Mouse (Mus musculus) lung, adult 18-20 months (tissue): Measurements from ENCODE around the gene Stra6.

ENCODE experiments used
- DNase-seq, 2 experiments: peaks; one replicate each; pipeline ENCODE4 v3.0.0; 2022; ENCODE audit warnings: mixed read lengths in 2 of 2

The Stra6 gene

DNA sequence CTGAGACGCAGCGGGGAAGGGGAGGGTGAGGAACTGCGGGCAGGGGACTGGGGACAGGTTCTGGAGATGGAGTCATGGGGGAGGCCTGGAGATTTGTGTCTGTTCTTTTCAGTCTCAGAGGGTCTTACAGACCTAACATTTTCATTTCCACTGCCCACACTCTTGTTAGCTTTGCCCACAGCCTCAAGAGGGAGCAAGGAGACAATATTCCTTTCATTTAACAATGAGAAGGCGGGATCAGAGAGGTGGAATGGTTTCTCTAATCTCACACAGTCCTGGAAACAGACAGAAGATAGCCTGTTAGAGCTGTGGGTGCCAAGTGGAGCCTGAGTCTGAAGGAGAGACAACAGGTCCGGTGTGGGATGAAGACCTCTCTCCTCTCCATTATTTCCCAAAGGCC lies 11.7 kb upstream of the Stra6 start:
- DNase-seq = no peak

DNA sequence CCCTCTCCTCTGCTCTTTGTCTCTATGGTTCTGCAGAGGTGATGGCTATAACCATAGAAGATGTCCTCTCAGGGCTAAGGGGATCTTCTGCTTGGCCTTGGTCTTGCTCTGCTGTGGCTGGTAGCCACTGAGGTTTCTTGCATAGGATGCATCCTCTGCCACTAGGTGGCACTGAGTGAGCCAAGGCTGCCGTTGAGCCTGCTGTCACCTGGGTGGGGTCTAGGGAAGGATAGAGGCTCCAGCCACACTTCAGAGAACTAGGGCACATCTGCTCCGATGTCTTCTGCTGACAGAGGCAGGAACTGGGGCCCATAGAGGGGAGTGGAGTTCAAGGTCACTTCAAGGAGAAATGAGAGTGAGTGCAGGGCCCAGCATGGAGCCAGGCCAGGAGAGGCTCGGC lies 10.5 kb upstream of the Stra6 start:
- peak; percentile 22 to 33 for DNase-seq

DNA sequence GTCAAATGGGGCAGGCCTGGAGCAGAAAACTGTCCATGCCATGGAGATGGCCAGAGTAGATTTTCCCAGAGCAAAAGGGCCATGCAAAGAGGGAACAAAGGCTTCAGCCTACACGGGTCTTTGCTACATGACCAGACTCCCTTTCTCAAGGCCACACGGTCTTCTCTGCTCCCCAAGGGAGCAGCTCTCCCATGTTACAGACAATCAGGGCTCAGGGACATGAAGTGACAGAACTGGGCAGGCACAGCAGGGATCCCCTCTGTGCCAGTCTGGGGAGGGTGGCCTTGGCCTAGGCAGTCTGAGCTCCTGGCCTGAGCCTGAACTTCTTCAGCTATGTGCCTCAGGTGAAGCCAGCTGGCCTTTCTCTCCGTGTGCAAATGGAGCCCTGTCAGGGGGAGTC lies 10.0 kb upstream of the Stra6 start:
- no peak for DNase-seq

GRCm38 (mm10) chr9:58054032-58054431 lies 9.6 kb upstream of the Stra6 start:
- DNase-seq = no peak

GRCm38 (mm10) chr9:58055666-58056065 lies 7.9 kb upstream of the Stra6 start:
- DNase-seq = no peak

GRCm38 (mm10) chr9:58059920-58060319 lies 3.7 kb upstream of the Stra6 start:
- DNase-seq = no peak

DNA sequence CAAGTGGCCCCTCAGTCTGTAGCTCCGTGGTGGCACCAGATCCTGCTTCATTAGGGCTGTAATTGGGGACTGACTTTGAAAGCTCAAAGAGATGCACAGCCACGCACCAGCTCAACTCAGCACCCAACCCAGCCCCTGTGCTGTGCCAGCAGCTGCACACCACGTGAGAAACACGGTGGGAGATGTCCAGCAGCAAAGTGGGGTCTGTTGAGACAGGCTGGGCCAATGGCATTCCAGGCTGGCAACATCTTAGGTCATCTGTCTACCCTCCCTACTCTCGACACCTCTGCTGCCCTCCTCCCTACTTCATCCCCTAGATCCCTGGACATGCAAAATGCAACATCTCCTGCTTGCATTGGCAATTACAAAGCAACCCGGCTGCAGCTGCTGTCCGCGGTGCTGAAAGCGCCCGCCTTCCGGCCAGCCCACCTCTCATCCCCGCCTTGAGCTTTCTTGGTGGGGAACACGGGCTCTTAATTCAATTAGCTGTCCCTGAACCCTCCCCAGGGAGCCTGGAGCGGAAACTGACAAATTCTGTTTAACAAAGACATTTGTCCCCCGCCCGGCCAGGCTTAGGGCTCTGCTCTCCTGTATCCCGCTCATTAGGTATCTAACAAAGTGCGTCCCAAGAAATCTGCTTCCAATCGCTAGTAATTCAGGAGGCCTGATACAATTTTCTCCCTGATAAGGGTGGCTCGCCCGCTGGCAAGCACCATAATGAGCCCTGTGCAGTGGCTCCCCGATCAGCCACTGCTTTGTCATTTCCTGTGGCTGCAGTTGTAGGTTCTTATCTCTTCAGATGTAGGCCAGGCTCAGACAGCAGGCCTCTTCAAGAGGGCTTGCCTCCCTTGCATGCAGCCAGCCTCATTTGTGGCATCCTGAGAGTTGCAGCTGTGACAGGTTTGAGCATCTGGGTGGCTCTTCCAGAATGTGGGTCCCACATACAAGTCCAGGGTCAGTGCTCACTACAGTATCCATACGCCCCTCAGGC lies 2.6 kb upstream of the Stra6 start:
- DNase-seq = no peak

DNA sequence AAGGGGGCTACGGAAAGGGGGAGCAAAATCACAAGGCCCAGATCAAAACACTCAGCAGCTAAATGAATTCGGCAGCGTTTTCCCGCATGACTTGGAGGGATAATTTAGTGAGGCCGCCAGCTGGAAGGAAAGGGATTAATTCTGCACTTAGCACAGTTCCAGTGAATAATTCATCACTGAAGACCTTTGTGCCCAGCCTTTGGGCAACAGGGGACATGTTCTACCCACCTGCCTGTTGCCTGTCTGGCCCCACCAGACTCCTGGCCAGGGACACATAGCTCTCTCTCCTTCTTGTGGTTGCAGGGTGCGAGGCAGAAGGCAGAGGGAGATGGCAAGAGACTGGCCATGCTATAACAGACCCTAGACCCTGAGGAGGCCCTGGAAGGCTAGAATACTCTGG lies 1.9 kb downstream of the Stra6 start:
- no peak for DNase-seq

- peak; percentile 12 to 37 for DNase-seq
Measured at GRCm38 (mm10) chr9:58065977-58066730, 2.6 kb downstream of the Stra6 start.

DNA sequence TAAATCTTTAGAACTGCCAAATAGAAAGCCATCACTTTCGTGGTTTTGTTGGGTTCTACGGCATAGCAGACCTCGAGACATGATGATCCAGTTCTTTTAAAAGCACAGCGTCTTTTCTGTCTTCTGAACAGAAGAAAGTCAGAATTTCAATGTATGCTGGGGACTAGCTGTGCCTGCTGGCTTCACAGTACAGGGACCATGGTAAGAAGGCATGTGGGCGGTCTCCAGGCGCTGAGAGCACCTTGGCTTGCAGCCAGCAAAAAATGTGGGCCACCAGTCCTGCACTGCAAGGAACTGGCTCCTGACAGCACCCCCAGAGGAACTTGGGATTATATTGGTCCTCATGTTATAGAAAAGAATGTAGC lies 3.1 kb downstream of the Stra6 start:
- no peak for DNase-seq

- DNase-seq = no peak
Measured at GRCm38 (mm10) chr9:58067546-58067945, 4.0 kb downstream of the Stra6 start.

DNA sequence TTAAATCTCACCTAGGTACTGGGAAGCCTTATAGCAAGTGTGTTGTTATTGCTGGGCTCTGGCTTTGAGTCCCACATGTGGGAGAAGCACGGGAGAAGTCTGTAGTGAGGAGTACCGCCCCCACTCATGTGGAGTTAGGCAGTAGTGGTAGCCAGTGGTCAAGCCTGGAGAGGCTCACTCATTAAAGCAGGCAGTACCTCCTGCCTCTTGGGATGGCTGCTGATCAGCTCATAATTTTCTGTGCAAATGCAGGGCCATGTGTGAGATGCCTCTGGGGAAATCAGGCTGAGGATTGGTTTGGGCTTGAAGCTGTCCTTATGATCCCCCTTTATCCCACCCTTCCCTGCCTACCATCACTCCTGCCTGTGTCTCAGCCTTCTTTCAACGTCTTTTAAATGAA lies 11.0 kb downstream of the Stra6 start:
- DNase-seq = no peak

- no peak for DNase-seq
Measured at GRCm38 (mm10) chr9:58084586-58084985, 21.0 kb downstream of the Stra6 start.

DNA sequence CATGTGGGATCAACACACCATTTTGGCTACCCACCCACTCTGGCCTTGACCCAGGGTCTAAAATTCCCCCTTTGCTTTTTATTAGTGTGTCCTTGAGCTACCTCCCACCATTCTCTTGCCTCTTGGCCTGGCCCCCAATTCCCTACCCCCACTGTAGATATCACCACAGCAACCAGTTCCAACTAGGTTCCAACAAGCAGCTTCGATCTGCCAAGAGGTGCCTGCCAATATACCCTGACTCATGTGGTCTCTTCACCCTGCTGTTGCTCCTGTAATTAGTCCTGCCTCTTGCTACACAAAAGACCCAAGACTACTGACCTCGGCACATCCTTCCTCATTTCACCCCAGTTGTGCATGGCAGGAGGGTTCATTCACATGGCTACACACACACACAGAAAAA lies 21.5 kb downstream of the Stra6 start:
- no peak for DNase-seq

- no peak for DNase-seq
Measured at GRCm38 (mm10) chr9:58086203-58086602, 22.6 kb downstream of the Stra6 start.

- no peak for DNase-seq
Measured at GRCm38 (mm10) chr9:58086861-58087260, 23.3 kb downstream of the Stra6 start.

GRCm38 (mm10) chr9:58087277-58087998 lies 23.9 kb downstream of the Stra6 start:
- no peak for DNase-seq

DNA sequence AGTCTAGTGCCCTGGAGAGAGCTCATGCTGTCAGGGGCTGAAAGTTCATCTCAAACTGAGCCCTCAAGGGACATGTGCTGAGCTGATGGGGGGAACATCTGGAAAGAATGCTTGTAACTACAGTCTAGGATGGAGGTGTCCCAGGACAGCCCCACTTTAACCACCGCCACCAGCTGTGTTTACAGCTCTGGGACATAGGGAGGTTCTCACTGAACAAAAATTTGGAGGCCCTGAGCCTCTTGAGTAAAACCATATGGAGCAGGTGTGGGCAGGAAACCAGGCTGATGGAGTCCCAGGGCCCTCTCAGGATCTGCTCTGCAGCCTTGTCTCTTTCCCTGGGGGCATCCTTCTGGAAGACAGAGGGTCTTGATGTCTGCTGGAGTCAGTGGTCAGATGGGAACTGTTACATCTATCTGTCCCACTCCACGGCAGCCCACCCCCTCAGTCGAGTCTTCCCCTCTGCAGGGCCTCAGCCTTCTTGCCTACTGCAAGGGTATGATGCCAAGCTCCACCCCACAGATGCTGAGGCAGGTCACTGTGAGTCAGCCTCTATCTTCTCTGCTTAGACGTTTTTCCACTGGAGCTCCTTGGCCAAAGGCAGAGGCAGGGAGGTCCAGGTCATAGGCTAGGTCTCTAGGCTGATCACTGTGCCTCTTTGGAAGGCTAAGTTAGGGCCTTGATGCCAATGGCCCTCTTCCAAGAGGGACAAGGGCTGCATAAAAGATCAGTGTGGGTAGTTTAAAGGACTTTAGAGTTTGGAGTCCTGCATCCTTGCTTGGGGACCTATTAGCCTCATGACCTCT lies 28.2 kb downstream of the Stra6 start:
- DNase-seq = peak in 1 of 2 experiments; percentile 4

DNA sequence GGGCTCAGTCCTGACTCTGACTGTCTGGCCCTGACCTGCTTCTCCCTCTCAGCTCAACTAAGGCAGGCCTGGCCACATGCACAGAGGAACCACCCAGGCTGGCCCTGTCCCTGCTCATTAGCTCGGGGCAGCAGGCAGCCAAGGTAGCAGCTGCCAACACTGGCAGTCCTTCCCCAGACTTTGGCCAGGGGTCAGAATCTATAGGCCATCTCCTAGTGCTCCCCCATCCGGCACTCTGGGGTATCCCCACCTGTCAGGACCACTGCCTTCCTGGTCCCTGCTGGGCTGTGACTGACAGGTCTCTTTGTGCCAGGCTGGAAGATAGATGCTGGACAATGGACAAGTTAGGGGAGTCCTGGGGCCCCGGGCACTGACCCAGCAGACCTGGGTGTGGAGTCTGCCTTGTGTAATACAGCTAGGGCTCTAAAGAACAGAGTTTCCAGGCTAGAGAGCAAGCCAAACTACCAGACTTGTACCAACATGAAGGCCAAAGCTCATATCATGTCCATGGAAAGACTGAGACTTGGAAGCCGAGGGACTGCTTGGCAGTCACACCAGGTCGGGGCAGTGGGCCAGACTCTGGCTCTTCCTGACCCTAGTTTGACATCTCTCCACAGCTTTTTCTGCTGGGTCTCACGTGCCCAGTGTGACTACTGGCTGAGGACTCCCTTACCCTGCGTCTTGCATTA lies 29.1 kb downstream of the Stra6 start:
- peak; percentile 18 to 21 for DNase-seq

DNA sequence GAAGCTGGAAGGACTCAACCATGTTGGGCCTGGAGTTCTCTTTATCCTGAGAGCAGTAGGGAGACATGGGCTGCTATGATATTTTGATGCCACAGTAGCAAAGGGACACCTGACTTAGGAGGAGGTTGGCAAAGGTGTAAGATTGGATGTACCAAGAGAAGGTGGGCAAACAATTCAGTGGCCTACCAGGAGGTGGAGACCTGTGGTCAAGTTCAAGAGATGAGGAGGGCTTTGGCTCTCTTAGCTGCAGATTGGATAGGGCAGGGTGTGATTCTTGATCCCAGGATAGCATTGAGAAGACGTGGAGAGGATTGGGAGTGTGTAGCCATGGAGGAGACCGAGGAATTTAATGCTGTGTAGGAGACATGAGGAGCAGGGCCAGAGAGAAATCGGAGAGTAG lies 30.2 kb downstream of the Stra6 start:
- DNase-seq = no peak

DNA sequence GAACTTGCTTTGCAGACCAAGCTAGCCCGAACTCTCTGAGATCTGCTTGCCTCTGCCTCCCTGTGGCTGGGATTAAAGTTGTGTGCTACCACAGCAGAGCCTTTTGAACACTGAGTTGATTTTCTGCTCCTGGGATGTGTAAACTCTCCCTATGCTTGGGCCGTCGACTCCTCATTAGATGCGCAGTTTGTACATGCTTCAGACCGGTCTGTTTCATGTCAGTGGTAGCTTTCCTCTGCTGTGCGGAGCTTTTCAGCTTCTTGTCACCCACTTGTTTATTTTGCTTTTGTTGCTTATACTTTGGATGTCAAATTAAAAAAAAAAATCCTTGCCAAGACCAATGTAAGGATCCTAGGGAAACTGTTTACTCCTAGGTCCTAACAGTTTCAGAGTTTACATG lies 32.4 kb downstream of the Stra6 start:
- DNase-seq = no peak
